ENCODE assay signal across 28 mouse cellular contexts in genomic region chr4:128976577-128976976, GRCm38 (mm10). TPM values are rescaled to one million over a fixed set of nuclear protein-coding genes. Genes with fewer than 3 reads are reported as not detected.
A peak's percentile ranks its signal among the peaks of the same experiment; 100 is the strongest.
DNase-seq lines count a peak whose midpoint lies in the region; ATAC-seq and TF ChIP-seq lines count a peak whose summit lies in the region.
"Had no signal": no experiment of that assay in that cellular context is flagged by ENCODE, and none has a peak within 500 bp of the region (broad histone marks: within the 10 kb centered on the region; RNA-seq: fewer than 3 reads in every experiment).

No protein-coding gene starts in this region.

- peaks cover 6% of the 10 kb centered on the region for H3K4me1 ChIP-seq in testis, adult 2 months (ENCODE audit: control insufficient read depth, insufficient read depth, low read length)
- no peaks in the 10 kb centered on the region for H3K4me1 ChIP-seq in MEL (ENCODE audit: control insufficient read depth in 1 of 2, insufficient read depth in 2 of 2, low read length in 2 of 2)
- H3K4me1 ChIP-seq: embryonic facial prominence, embryonic 12.5 days; embryonic facial prominence, embryonic 15.5 days; heart, embryonic 12.5 days; hindbrain, embryonic 10.5 days; hindbrain, embryonic 13.5 days had no signal

- no peak for TF ChIP-seq POLR2A in testis, adult 2 months (IDR thresholded peaks at IDR 0.05; ENCODE audit: control insufficient read depth, low read depth, low read length)
- TF ChIP-seq POLR2A in MEL (IDR thresholded peaks at IDR 0.05; ENCODE audit: control insufficient read depth in 1 of 2, insufficient read depth in 1 of 2, low read depth in 1 of 2, low read length in 2 of 2, poor library complexity in 1 of 2): no peak

- peak overlapping the region; percentile 77 for H3K4me3 ChIP-seq in testis, adult 2 months (ENCODE audit: control insufficient read depth, low read depth, low read length)
- no peak overlapping the region for H3K4me3 ChIP-seq in MEL (ENCODE audit: control insufficient read depth in 1 of 2, insufficient read depth in 1 of 2, low read depth in 2 of 2, low read length in 2 of 2)
- H3K4me3 ChIP-seq: embryonic facial prominence, embryonic 12.5 days; embryonic facial prominence, embryonic 15.5 days; gastrocnemius, adult 2 months; heart, embryonic 12.5 days; heart, embryonic 15.5 days; hindbrain, embryonic 10.5 days; hindbrain, embryonic 13.5 days had no signal

- no peak for DNase-seq in testis, postnatal 14 days (ENCODE audit: low spot score)
- DNase-seq in MEL (ENCODE audit: low read depth, low spot score): no peak
- no peak for DNase-seq in layer of hippocampus, adult 9-11 months
- DNase-seq in retina, embryonic 14.5 days (ENCODE audit: low spot score): no peak
- DNase-seq: adrenal gland, postnatal 14 days; cerebellum, adult 11 months; cerebellum, adult 2 months; cerebellum, adult 9-11 months; cerebellum, postnatal 25 days; forebrain, postnatal 0 days; gastrocnemius, adult 2 months; gastrocnemius, postnatal 14 days; heart, adult 18-20 months; heart, postnatal 10 days; heart, postnatal 36 days had no signal

- TF ChIP-seq CTCF in testis, adult 2 months (IDR thresholded peaks at IDR 0.05; ENCODE audit: control insufficient read depth, insufficient read depth, insufficient replicate concordance, low read depth, low read length): no peak
- TF ChIP-seq CTCF in MEL (IDR thresholded peaks at IDR 0.05 in 2 of 3, conservative IDR thresholded peaks at IDR 0.05 in 1 of 3; ENCODE audit: control insufficient read depth in 1 of 3, insufficient read depth in 1 of 3, low read depth in 2 of 3, low read length in 3 of 3, poor library complexity in 1 of 3, severe bottlenecking in 1 of 3): no peak

- no peaks in the 10 kb centered on the region for H3K27me3 ChIP-seq in testis, adult 2 months (ENCODE audit: control insufficient read depth, insufficient read depth, low read length)
- H3K27me3 ChIP-seq in MEL (ENCODE audit: control insufficient read depth in 1 of 2, insufficient read depth in 2 of 2, low read length in 2 of 2): no peaks in the 10 kb centered on the region
- H3K27me3 ChIP-seq: CH12.LX; embryonic facial prominence, embryonic 12.5 days; embryonic facial prominence, embryonic 15.5 days; heart, embryonic 12.5 days; heart, embryonic 15.5 days; hindbrain, embryonic 13.5 days had no signal

- H3K9ac ChIP-seq in MEL (ENCODE audit: control insufficient read depth, low read depth, low read length, poor library complexity, severe bottlenecking): no peak overlapping the region
- H3K9ac ChIP-seq: embryonic facial prominence, embryonic 12.5 days; embryonic facial prominence, embryonic 15.5 days; forebrain, postnatal 0 days; heart, embryonic 12.5 days; heart, embryonic 15.5 days; hindbrain, embryonic 13.5 days had no signal

- no peaks in the 10 kb centered on the region for H3K36me3 ChIP-seq in testis, adult 2 months (ENCODE audit: control insufficient read depth, insufficient read depth, low read length)
- no peaks in the 10 kb centered on the region for H3K36me3 ChIP-seq in MEL (ENCODE audit: control insufficient read depth in 1 of 2, insufficient read depth in 2 of 2, low read length in 2 of 2)
- H3K36me3 ChIP-seq: embryonic facial prominence, embryonic 12.5 days; embryonic facial prominence, embryonic 15.5 days; G1E; heart, embryonic 12.5 days; heart, embryonic 15.5 days; hindbrain, embryonic 10.5 days; hindbrain, embryonic 13.5 days had no signal

- no peak for TF ChIP-seq RAD21 in MEL (IDR thresholded peaks at IDR 0.05; ENCODE audit: low read depth, low read length)

- H3K9me3 ChIP-seq in MEL (replicated peaks; ENCODE audit: insufficient read depth, low read length): no peaks in the 10 kb centered on the region
- H3K9me3 ChIP-seq: embryonic facial prominence, embryonic 12.5 days; embryonic facial prominence, embryonic 15.5 days; G1E; heart, embryonic 12.5 days; heart, embryonic 15.5 days; hindbrain, embryonic 10.5 days; hindbrain, embryonic 13.5 days had no signal

- TF ChIP-seq EP300 in MEL (IDR thresholded peaks at IDR 0.05; ENCODE audit: low read depth in 1 of 2, low read length in 2 of 2): no peak

- peak; percentile 6; the same call in 1 of the 2 replicates for ATAC-seq in granulocyte monocyte progenitor cell, adult 5-6 weeks (replicated peaks; ENCODE audit: poor library complexity, severe bottlenecking)
- ATAC-seq: activated CD4-positive, CD25-positive, alpha-beta regulatory T cell, adult 4 months; forebrain, embryonic 14.5 days; forebrain, postnatal 0 days; hindbrain, embryonic 16.5 days had no signal

- H3K79me2 ChIP-seq in MEL (ENCODE audit: control insufficient read depth, insufficient read depth, low read length, poor library complexity): no peaks in the 10 kb centered on the region

- H3K27ac ChIP-seq in testis, adult 2 months (ENCODE audit: control insufficient read depth, insufficient read depth, low read depth, low read length): no peak overlapping the region
- H3K27ac ChIP-seq in MEL (ENCODE audit: control insufficient read depth, low read depth, low read length): no peak overlapping the region
- H3K27ac ChIP-seq: embryonic facial prominence, embryonic 12.5 days; embryonic facial prominence, embryonic 15.5 days; gastrocnemius, adult 2 months; heart, embryonic 15.5 days; hindbrain, embryonic 10.5 days; hindbrain, embryonic 13.5 days had no signal

TF ChIP-seq in MEL, 35 proteins besides CTCF, POLR2A, EP300 and RAD21:
- TF ChIP-seq ZNF384 (IDR thresholded peaks at IDR 0.05; ENCODE audit: low read depth, low read length) (peak; percentile 27; the same call in 1 of the 2 replicates), E2F4 (IDR thresholded peaks at IDR 0.05; ENCODE audit: borderline replicate concordance, low read depth, low read length) (no peak)
TF ChIP-seq in MEL: peak in this region for 1.

RNA-seq across cellular contexts. Expression of gene Azin2, which starts 14.3 kb away (rescaled TPM):
- polyA plus RNA-seq in testis, adult 2 months (2012; rRNA removed): 213 and 251 TPM in 2 replicates
- total RNA-seq in MEL (2012; rRNA removed): 0.39 and 0.42 TPM in 2 replicates
- 1 to 10 TPM in 1 of 2 experiments, not detected in 1; 2.3 TPM for polyA plus RNA-seq in MEL (2012; ENCODE audit: insufficient read depth in 1 of 2, insufficient read length in 2 of 2, low read depth in 1 of 2, low replicate concordance in 2 of 2, missing spikeins in 1 of 2)
- 3.3 and 9.7 TPM in 2 replicates for total RNA-seq in granulocyte monocyte progenitor cell, adult 5-6 weeks (2014; fragmentation: Nextera tagmentation)
- 0.21 and 0.95 TPM in 2 replicates for total RNA-seq in granulocyte monocyte progenitor cell, adult 5-6 weeks (2017)
- total RNA-seq: G1E had no signal
- polyA plus RNA-seq: G1E had no signal

RNA-seq across cellular contexts. Expression of gene Ak2, which starts 15.2 kb away (rescaled TPM):
- polyA plus RNA-seq in testis, adult 2 months (2012; rRNA removed): 98.0 and 115 TPM in 2 replicates
- total RNA-seq in MEL (2012; rRNA removed): 263 and 330 TPM in 2 replicates
- 100 to 1,000 TPM in 1 of 2 experiments, not detected in 1; 366 TPM for polyA plus RNA-seq in MEL (2012; ENCODE audit: insufficient read depth in 1 of 2, insufficient read length in 2 of 2, low read depth in 1 of 2, low replicate concordance in 2 of 2, missing spikeins in 1 of 2)
- total RNA-seq in granulocyte monocyte progenitor cell, adult 5-6 weeks (2014; fragmentation: Nextera tagmentation): 166 and 176 TPM in 2 replicates
- total RNA-seq in granulocyte monocyte progenitor cell, adult 5-6 weeks (2017): 169 and 186 TPM in 2 replicates
